Mouse (Mus musculus) hindbrain, embryonic 10.5 days (tissue): ENCODE measurements around the gene Lipm. TPM values are rescaled to one million over a fixed set of nuclear protein-coding genes. Genes with fewer than 3 reads are reported as not detected.

Source experiments
- DNase-seq: peaks from one replicate; pipeline ENCODE4 v3.0.0-alpha.2; 2017; ENCODE audit warnings: low spot score
- H3K27ac ChIP-seq: fragments of 300-500 bp; sonication (generic); 2 replicates; pipeline ENCODE4 v1.5.1; 2016; ENCODE audit warnings: mild to moderate bottlenecking, moderate library complexity
- H3K27me3 ChIP-seq: fragments of 300-500 bp; sonication (generic); 2 replicates; pipeline ENCODE4 v1.6.1; 2016; ENCODE audit warnings: mild to moderate bottlenecking; ENCODE audit not compliant: poor library complexity, insufficient read depth, severe bottlenecking
- H3K36me3 ChIP-seq: fragments of 300-500 bp; sonication (generic); 2 replicates; pipeline ENCODE4 v1.6.1; 2016; ENCODE audit warnings: mild to moderate bottlenecking, moderate library complexity
- H3K4me1 ChIP-seq: fragments of 300-500 bp; sonication (generic); replicated peaks from 2 replicates; pipeline ENCODE4 v1.6.1; 2016; ENCODE audit warnings: mild to moderate bottlenecking
- H3K4me3 ChIP-seq: fragments of 300-500 bp; sonication (generic); 2 replicates; pipeline ENCODE4 v1.5.1; 2016; ENCODE audit warnings: mild to moderate bottlenecking, moderate library complexity
- H3K9me3 ChIP-seq: fragments of 300-500 bp; sonication (generic); 2 replicates; pipeline ENCODE4 v1.6.1; 2016; ENCODE audit warnings: mild to moderate bottlenecking, moderate library complexity
- WGBS: fragments of 180-500 bp; shearing (Covaris S2); methylation state at CpG from one replicate; pipeline ENCODE4 v1.1.7; 2016; 5-methylcytosine and 5-hydroxymethylcytosine counted together
- polyA plus RNA-seq: library from polyadenylated mRNA; unstranded; fragments of >200 nt; fragmentation: Nextera tagmentation; extraction: Ambion mirVana; gene quantifications from 2 replicates; pipeline ENCODE4 v1.2.1, GENCODE M21; 2016

Lipm gene
- polyA plus RNA-seq, 1 experiment from 2014 or later = not detected

- H3K27me3 ChIP-seq = no peaks in the 10 kb centered on the region
- H3K4me1 ChIP-seq = 0 out of 2 replicates have a peak, but pooled peaks cover 9% of the 10 kb centered on the region
- H3K36me3 ChIP-seq = no peaks in the 10 kb centered on the region
- DNase-seq = no peak
- no peak overlapping the region for H3K4me3 ChIP-seq
- no peak overlapping the region for H3K27ac ChIP-seq
- WGBS = 70% methylated on average over 3 of the region's 3 CpGs
- H3K9me3 ChIP-seq = no peaks in the 10 kb centered on the region
Observed at GRCm38 (mm10) chr19:34171167-34171566, 70.4 kb downstream of the Lipm start.

Other genes starting within 250 kb of the Lipm start
- gene Lipf, start 139.7 kb upstream of the Lipm start, polyA plus RNA-seq = not detected in 2 replicates
- not detected in 2 replicates for gene Lipk, start 92.6 kb upstream of the Lipm start, polyA plus RNA-seq
- gene Lipn, start 33.6 kb upstream of the Lipm start, polyA plus RNA-seq = not detected in 2 replicates
- not detected in 2 replicates for gene Ankrd22, start 65.1 kb downstream of the Lipm start, polyA plus RNA-seq
- 2.9 and 3.7 TPM in 2 replicates for gene Stambpl1, start 91.3 kb downstream of the Lipm start, polyA plus RNA-seq
- gene Acta2, start 154.7 kb downstream of the Lipm start, polyA plus RNA-seq = 22.6 and 31.1 TPM in 2 replicates
- gene Fas, start 189.7 kb downstream of the Lipm start, polyA plus RNA-seq = 0.15 and 0.31 TPM in 2 replicates